Mouse (Mus musculus) yolk sac, embryonic 10.5 days (tissue): ENCODE results near the gene Wdr63.
"Not testable (repeated sequence)": the region's sequence is repeated elsewhere in the genome, so short reads cannot be mapped to it uniquely, and the experiment has no call there.

Experiments
- DNase-seq: peaks from one replicate; pipeline ENCODE4 v3.0.0-alpha.2; 2017; ENCODE audit warnings: low spot score

Gene Wdr63

DNA sequence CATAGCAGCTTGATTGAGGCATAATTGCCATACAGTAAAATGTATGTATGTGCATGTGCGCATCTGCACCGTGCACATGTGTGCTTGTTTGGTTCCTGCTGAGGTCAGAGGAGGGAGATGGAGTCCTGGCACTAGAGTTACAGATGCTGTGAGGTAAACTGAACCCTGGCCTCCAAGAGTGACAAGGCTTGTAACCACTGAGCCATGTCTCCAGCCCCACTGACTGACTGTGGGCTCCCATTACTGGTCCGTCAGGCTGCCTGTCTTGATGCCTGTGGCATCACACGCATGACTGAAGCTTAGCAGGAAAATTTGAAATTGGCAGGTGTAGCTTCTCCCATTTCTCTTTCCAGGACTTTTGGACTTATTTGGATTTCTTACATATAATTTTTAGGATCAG lies 97.2 kb downstream of the Wdr63 start:
- DNase-seq, result no peak

DNA sequence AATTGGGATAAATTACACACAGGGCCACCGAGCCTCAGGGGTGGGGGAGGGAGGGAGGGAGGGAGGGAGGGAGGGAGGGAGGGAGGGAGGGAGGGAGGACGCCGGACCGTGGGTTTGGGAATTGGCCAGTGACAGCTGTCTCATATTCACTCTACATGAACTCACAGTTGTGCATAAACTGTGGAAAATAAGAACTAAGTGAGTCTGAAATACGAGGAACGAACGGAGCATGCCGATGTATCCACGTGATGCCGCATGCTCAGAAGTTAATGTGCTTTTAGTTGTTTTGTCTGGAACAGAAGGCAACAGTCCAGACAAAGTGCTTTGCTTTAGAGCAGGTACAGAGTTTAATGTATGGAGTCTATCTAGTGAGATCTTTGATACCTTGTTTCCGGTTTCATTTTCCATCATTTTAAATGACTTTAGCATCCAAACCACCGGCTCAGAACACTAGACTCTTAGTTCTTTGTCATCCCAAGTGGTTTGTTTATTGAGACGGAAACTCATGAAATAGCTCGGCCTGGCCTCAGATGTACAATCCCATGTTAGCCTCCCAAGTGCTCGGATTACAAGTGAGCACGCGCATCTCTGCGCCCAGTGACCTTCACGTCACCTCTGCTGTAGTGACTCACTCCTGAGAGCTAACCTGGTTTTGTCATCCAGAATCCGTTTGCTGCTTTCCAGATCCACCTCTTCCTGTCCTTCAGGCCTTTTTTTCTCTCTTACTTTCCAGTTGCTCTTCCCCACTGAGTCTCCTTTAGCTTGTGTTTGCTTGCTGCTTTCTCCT lies 97.9 kb downstream of the Wdr63 start:
- DNase-seq, result no peak

DNA sequence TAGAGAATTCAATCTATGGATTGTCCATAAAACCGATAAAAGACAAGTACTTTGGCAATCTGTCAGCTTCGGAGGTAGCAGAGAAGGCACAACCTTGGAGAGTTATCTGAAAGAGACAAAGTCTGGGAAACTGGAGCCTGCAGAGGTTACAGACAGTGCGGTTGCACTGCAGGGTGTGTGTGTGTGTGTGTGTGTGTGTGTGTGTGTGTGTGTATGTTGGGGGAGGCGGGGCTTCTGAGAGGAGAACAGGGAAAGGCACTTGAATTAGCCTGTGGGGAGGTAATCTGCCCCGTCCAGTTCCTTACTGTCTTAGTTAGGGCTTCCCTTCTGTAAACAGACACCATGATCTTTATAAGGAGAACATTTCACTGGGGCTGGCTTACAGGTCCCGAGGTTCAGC lies 100.1 kb downstream of the Wdr63 start:
- DNase-seq, result no peak

DNA sequence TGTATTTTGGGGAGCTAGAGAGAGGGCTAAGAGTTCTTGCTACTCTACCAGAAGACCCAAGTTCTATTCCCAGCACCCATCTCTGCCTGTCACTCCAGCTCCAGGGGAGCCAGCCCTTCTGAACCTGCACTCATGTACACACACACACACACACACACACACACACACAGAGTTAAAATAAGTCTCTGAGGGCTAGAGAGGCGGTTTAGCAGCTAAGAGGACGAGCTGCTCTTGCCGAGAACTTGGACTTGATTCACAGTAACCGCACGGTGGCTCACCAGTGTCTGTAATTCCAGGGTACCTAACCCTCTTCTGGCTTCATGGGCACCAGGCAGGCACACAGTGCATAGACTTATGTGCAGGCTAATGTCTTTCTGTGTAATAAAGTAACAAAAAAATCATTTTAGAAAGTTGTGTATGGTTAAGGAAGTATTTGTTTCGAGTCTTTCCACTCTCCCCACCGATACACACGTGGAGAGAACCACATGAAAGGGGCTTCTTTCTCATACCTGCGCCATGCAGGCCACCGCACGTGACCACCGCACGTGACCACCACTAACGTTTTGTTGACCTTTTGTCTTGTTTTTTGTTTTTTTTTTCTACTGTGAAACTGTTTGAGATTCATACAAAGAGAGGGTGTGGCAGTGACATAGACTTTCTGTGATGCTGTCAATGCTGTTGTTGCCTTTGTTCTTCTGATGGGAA lies 103.4 kb downstream of the Wdr63 start:
- DNase-seq, result no peak

DNA sequence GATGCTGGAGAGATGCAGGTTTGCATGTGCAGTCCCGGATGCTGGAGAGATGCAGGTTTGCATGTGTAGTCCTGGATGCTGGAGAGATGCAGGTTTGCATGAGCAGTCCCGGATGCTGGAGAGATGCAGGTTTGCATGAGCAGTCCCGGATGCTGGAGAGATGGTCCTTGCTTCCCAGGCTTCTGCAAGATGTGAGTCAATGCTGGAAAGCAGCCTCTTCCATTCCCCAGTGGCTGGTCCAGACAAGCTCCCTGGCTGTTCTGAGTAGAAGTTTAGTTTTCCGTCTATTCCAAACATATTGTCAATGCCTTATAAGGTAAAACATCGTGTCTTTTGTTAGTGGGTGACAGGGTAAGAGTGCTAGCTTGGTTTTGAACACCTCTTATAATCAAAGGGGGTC lies 111.4 kb downstream of the Wdr63 start:
- DNase-seq, result not testable (repeated sequence)

DNA sequence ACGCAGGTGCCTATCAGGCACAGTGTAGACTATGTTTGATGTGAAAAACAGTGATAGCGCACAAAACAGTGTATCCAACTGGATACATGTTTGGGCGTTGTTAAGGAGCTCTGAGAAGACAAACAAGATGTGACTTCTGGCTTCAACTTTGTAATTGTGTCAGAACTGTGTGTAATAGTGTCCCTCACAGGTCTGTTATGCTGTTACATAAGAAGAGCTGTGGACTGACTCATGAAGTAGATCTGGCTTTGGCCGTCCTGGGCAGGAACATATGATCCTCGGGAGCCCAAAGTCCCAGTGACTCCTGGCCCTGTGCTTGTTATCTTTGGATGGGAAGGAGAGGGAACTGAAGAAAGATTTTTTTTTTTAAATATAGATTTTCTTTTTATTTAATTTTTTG lies 112.4 kb downstream of the Wdr63 start:
- no peak for DNase-seq

DNA sequence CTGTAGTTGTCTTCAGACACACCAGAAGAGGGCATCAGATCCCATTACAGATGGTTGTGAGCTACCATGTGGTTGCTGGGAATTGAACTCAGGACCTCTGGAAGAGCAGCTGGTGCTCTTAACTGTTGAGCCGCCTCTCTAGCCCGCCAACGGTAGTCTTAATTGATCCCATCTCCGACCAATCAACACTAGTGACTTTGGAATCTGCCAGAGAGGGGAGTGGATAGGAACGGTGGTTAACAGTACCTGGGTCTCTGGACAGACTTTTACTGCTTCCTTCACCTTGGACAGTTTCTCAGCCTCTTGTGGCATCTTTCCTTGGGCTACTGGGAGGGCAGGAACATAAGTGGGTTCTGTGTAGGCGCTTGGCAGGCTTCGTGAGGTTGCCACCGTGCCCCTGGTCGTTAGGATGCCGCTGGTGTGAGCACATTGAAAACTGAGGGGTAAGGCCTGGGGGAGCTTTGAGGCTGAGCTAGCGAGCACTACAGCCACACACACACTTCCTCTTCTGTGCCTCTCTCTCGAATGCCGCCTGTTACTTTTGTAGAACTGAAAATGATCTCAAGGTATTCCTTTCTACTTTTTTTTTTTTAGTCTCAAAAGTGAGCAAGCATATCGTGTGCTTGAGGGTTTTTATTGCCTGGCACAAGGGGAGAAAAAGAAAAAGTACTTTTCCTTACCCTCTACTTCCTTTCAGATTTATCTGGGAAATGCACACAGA lies 114.3 kb downstream of the Wdr63 start:
- DNase-seq, result no peak

DNA sequence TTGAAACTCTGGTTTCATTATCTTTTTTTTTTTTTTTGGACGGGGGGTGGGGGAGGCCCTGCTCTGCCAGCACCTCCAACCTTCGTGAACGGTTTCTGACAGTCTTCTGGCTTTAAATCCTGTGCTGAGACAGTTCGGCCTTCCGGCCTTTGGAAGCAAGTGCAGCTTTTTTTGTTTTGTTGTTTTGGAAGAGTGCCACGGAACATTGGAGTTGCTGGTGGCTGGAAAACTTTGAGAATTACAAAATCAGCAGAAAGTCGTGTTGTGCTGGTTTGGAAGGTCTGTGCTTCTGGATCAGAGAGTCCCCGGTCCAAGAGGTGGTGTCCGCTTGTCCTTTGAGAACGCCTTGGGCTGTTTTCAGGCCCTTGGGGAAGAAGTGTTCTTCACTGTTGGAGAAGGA lies 115.1 kb downstream of the Wdr63 start:
- no peak for DNase-seq

DNA sequence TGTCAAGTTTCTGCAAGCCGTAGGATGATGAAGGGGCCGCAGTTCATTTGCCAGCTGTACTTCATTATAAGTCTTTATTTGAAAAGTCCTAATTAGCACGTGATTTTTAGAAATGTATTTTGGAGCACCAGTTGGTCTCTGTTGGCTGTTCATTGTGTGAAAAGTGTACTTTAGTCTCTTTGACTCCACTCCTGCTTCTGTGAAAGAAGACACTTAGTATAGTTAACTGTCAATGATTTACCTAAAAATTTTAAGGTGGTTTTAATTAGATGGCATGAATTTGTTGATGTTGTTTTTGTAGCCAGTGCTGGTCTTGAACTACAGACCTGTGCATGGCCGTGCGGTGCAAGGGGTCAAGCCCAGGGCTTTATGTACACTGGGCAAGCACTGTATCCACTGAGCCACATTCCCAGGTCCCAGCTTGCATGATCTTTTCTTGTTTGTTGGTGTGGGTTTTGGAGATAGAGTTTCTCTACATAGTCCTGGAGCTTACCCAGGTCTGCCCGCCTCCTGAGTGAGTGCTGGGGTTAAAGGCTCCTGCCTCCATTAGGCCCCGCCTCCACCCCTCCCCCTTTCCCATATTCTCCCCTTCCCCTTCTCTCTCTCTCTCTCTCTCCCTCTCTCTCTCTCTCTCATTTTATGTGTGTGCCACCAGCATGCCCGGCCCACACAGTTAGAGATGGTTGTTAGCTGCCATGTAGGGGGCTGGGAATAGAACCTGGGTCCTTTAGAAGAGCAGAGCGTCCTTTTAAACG lies 115.8 kb downstream of the Wdr63 start:
- DNase-seq, result no peak

DNA sequence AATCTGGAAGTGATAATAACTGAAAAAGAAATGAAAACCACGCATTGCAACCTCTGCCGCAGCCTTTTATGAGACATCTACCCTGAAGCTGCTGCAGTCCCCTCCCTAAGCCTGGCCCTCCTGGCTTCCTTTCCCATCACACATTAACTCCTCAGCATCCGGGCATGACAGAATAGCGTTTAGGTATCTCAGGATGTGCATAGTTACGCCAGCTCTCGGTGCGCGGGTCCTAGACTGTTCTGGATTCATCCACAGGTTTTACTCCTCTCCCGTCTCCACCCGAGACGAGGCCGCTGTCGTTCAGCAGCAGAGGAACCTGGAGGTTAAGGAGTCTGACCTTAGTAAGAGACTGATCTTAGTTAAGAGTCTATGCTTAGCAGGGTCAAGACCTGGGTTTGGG lies 116.8 kb downstream of the Wdr63 start:
- DNase-seq, result no peak
